Mouse (Mus musculus): ENCODE results near the gene Tecpr2. TPM values are rescaled to one million over a fixed set of nuclear protein-coding genes. Genes with fewer than 3 reads are reported as not detected.

Gene Tecpr2
- polyA plus RNA-seq, 1 experiment from 2014 or later: 1.7 TPM

Other genes starting within 250 kb of the Tecpr2 start
- not detected in 2 replicates for gene 1700001K19Rik, start 206.6 kb upstream of the Tecpr2 start, polyA plus RNA-seq (2015; fragmentation: Nextera tagmentation; extraction: Ambion mirVana)
- 1,126 and 1,282 TPM in 2 replicates for gene Hsp90aa1, start 186.5 kb upstream of the Tecpr2 start, polyA plus RNA-seq (2015; fragmentation: Nextera tagmentation; extraction: Ambion mirVana)
- 9.4 and 10.6 TPM in 2 replicates for gene Wdr20, start 151.3 kb upstream of the Tecpr2 start, polyA plus RNA-seq (2015; fragmentation: Nextera tagmentation; extraction: Ambion mirVana)
- 0.33 and 0.46 TPM in 2 replicates for gene Mok, start 48.3 kb upstream of the Tecpr2 start, polyA plus RNA-seq (2015; fragmentation: Nextera tagmentation; extraction: Ambion mirVana)
- 1.6 TPM in 2 replicates for gene Zfp839, start 39.0 kb upstream of the Tecpr2 start, polyA plus RNA-seq (2015; fragmentation: Nextera tagmentation; extraction: Ambion mirVana)
- 91.0 and 100 TPM in 2 replicates for gene Cinp, start 119 bp upstream of the Tecpr2 start, polyA plus RNA-seq (2015; fragmentation: Nextera tagmentation; extraction: Ambion mirVana)
- 54.2 and 57.6 TPM in 2 replicates for gene Ankrd9, start 89.8 kb downstream of the Tecpr2 start, polyA plus RNA-seq (2015; fragmentation: Nextera tagmentation; extraction: Ambion mirVana)
- gene Rcor1, start 150.1 kb downstream of the Tecpr2 start, polyA plus RNA-seq (2015; fragmentation: Nextera tagmentation; extraction: Ambion mirVana): 5.8 and 6.1 TPM in 2 replicates